Mouse (Mus musculus) forebrain, embryonic 15.5 days (tissue): Measurements from ENCODE around the gene Mettl24. TPM values are rescaled to one million over a fixed set of nuclear protein-coding genes. Genes with fewer than 3 reads are reported as not detected.
"Not testable (repeated sequence)": the region's sequence is repeated elsewhere in the genome, so short reads cannot be mapped to it uniquely, and the experiment has no call there.

Experiments used
- ATAC-seq: fragments of 200-750 bp; cut with Nextera tagmentation; replicated peaks from 2 replicates; pipeline ENCODE4 v1.8.0; 2017; ENCODE audit warnings: mild to moderate bottlenecking, moderate TSS enrichment, moderate library complexity
- H3K27ac ChIP-seq: fragments of 300-500 bp; sonication (generic); replicated peaks from 2 replicates; pipeline ENCODE4 v1.5.1; 2015; ENCODE audit warnings: mild to moderate bottlenecking, inconsistent platforms
- H3K27me3 ChIP-seq: fragments of 300-500 bp; sonication (generic); 2 replicates; pipeline ENCODE4 v1.6.1; 2015; ENCODE audit warnings: inconsistent platforms
- H3K36me3 ChIP-seq: fragments of 300-500 bp; sonication (generic); 2 replicates; pipeline ENCODE4 v1.6.1; 2015; ENCODE audit warnings: mild to moderate bottlenecking, inconsistent platforms
- H3K4me1 ChIP-seq: fragments of 300-500 bp; sonication (generic); 2 replicates; pipeline ENCODE4 v1.6.1; 2015; ENCODE audit warnings: inconsistent platforms
- H3K4me2 ChIP-seq: fragments of 300-500 bp; sonication (generic); replicated peaks from 2 replicates; pipeline ENCODE4 v1.6.1; 2015; ENCODE audit warnings: mild to moderate bottlenecking, inconsistent platforms
- H3K4me3 ChIP-seq: fragments of 300-500 bp; sonication (generic); 2 replicates; pipeline ENCODE4 v1.5.1; 2015; ENCODE audit warnings: mild to moderate bottlenecking, inconsistent platforms
- H3K9ac ChIP-seq: fragments of 300-500 bp; sonication (generic); replicated peaks from 2 replicates; pipeline ENCODE4 v1.6.1; 2015; ENCODE audit warnings: mild to moderate bottlenecking, inconsistent platforms
- H3K9me3 ChIP-seq: fragments of 300-500 bp; sonication (generic); 2 replicates; pipeline ENCODE4 v1.6.1; 2016; ENCODE audit warnings: inconsistent platforms
- WGBS: fragments of 180-500 bp; shearing (Covaris S2); methylation state at CpG from one replicate; pipeline ENCODE4 v1.1.7; 2015; ENCODE audit warnings: mixed read lengths; 5-methylcytosine and 5-hydroxymethylcytosine counted together
- polyA plus RNA-seq: library from polyadenylated mRNA; unstranded; fragments of >200 nt; fragmentation: Nextera tagmentation; extraction: Ambion mirVana; gene quantifications from 2 replicates; pipeline ENCODE4 v1.2.1, GENCODE M21; 2015

Mettl24 gene
- polyA plus RNA-seq, 1 experiment from 2014 or later: 0.29 TPM

GRCm38 (mm10) chr10:40778472-40778871 lies 95.4 kb downstream of the Mettl24 start:
- no peaks in the 10 kb centered on the region for H3K36me3 ChIP-seq
- WGBS: 61% methylated on average over 4 of the region's 4 CpGs
- H3K4me2 ChIP-seq: no peak overlapping the region
- H3K27ac ChIP-seq: no peak overlapping the region
- H3K4me3 ChIP-seq: no peak overlapping the region
- H3K27me3 ChIP-seq: no peaks in the 10 kb centered on the region
- no peak overlapping the region for H3K9ac ChIP-seq
- H3K4me1 ChIP-seq: no peaks in the 10 kb centered on the region
- no peak for ATAC-seq
- no peaks in the 10 kb centered on the region for H3K9me3 ChIP-seq

GRCm38 (mm10) chr10:40790406-40790805 lies 107.3 kb downstream of the Mettl24 start:
- no peak overlapping the region for H3K4me3 ChIP-seq
- no peaks in the 10 kb centered on the region for H3K27me3 ChIP-seq
- no peaks in the 10 kb centered on the region for H3K9me3 ChIP-seq
- no peak for ATAC-seq
- no peaks in the 10 kb centered on the region for H3K4me1 ChIP-seq
- H3K4me2 ChIP-seq: no peak overlapping the region
- H3K9ac ChIP-seq: no peak overlapping the region
- WGBS: 75% methylated on average over 3 of the region's 3 CpGs
- no peak overlapping the region for H3K27ac ChIP-seq
- H3K36me3 ChIP-seq: no peaks in the 10 kb centered on the region

- H3K9me3 ChIP-seq: no peaks in the 10 kb centered on the region
- no peaks in the 10 kb centered on the region for H3K4me1 ChIP-seq
- no peaks in the 10 kb centered on the region for H3K27me3 ChIP-seq
- no peak overlapping the region for H3K4me2 ChIP-seq
- no peaks in the 10 kb centered on the region for H3K36me3 ChIP-seq
- ATAC-seq: no peak
- no peak overlapping the region for H3K4me3 ChIP-seq
- no peak overlapping the region for H3K27ac ChIP-seq
- WGBS: 80% methylated on average over 3 of the region's 3 CpGs
- H3K9ac ChIP-seq: no peak overlapping the region
These were observed 109.0 kb downstream of the Mettl24 start for GRCm38 (mm10) chr10:40792115-40792514.

- WGBS: 46% methylated on average over 1 of the region's 1 CpGs
- no peak overlapping the region for H3K4me2 ChIP-seq
- no peaks in the 10 kb centered on the region for H3K36me3 ChIP-seq
- H3K9me3 ChIP-seq: no peaks in the 10 kb centered on the region
- H3K27ac ChIP-seq: no peak overlapping the region
- H3K27me3 ChIP-seq: no peaks in the 10 kb centered on the region
- ATAC-seq: no peak
- H3K9ac ChIP-seq: no peak overlapping the region
- H3K4me3 ChIP-seq: no peak overlapping the region
- no peaks in the 10 kb centered on the region for H3K4me1 ChIP-seq
These were observed 122.1 kb downstream of the Mettl24 start for GRCm38 (mm10) chr10:40805221-40805620.

- Histone ChIP-seq H3K27me3 (no peaks in the 10 kb centered on the region), H3K27ac (no peak overlapping the region), H3K4me1 (no peaks in the 10 kb centered on the region), H3K9me3 (no peaks in the 10 kb centered on the region), H3K4me3 (no peak overlapping the region), H3K4me2 (no peak overlapping the region), H3K36me3 (no peaks in the 10 kb centered on the region), H3K9ac (no peak overlapping the region)
- WGBS: 83% methylated on average over 4 of the region's 4 CpGs
- no peak for ATAC-seq
These were observed 123.1 kb downstream of the Mettl24 start for GRCm38 (mm10) chr10:40806221-40806620.

GRCm38 (mm10) chr10:40809411-40809910 lies 126.4 kb downstream of the Mettl24 start:
- not testable (repeated sequence) for H3K4me2 ChIP-seq, H3K9ac ChIP-seq, H3K9me3 ChIP-seq, H3K27ac ChIP-seq, H3K4me1 ChIP-seq, H3K36me3 ChIP-seq, H3K4me3 ChIP-seq, H3K27me3 ChIP-seq, ATAC-seq
- WGBS: 29% methylated on average over 5 of the region's 5 CpGs

GRCm38 (mm10) chr10:40813627-40814026 lies 130.5 kb downstream of the Mettl24 start:
- ATAC-seq: no peak
- H3K4me2 ChIP-seq: no peak overlapping the region
- WGBS: 66% methylated on average over 4 of the region's 4 CpGs
- H3K27ac ChIP-seq: no peak overlapping the region
- no peaks in the 10 kb centered on the region for H3K27me3 ChIP-seq
- H3K4me3 ChIP-seq: no peak overlapping the region
- H3K4me1 ChIP-seq: no peaks in the 10 kb centered on the region
- H3K9ac ChIP-seq: no peak overlapping the region
- H3K9me3 ChIP-seq: no peaks in the 10 kb centered on the region
- H3K36me3 ChIP-seq: no peaks in the 10 kb centered on the region

- no peak overlapping the region for H3K4me3 ChIP-seq
- H3K36me3 ChIP-seq: no peaks in the 10 kb centered on the region
- H3K27me3 ChIP-seq: no peaks in the 10 kb centered on the region
- no peak overlapping the region for H3K4me2 ChIP-seq
- no peaks in the 10 kb centered on the region for H3K4me1 ChIP-seq
- H3K9me3 ChIP-seq: no peaks in the 10 kb centered on the region
- H3K9ac ChIP-seq: no peak overlapping the region
- 60% methylated on average over 6 of the region's 6 CpGs for WGBS
- H3K27ac ChIP-seq: no peak overlapping the region
- no peak for ATAC-seq
These were observed 133.4 kb downstream of the Mettl24 start for GRCm38 (mm10) chr10:40816471-40816870.

- no peak overlapping the region for H3K9ac ChIP-seq
- H3K36me3 ChIP-seq: no peaks in the 10 kb centered on the region
- H3K9me3 ChIP-seq: no peaks in the 10 kb centered on the region
- ATAC-seq: no peak
- no peak overlapping the region for H3K4me3 ChIP-seq
- no peak overlapping the region for H3K4me2 ChIP-seq
- H3K27me3 ChIP-seq: no peaks in the 10 kb centered on the region
- 67% methylated on average over 6 of the region's 6 CpGs for WGBS
- no peaks in the 10 kb centered on the region for H3K4me1 ChIP-seq
- no peak overlapping the region for H3K27ac ChIP-seq
These were observed 142.9 kb downstream of the Mettl24 start for GRCm38 (mm10) chr10:40825952-40826351.

- Histone ChIP-seq H3K9ac (no peak overlapping the region), H3K4me1 (no peaks in the 10 kb centered on the region), H3K27me3 (no peaks in the 10 kb centered on the region), H3K9me3 (no peaks in the 10 kb centered on the region), H3K36me3 (peaks cover 4% of the 10 kb centered on the region; the same call in 1 of the 2 replicates), H3K27ac (no peak overlapping the region), H3K4me3 (no peak overlapping the region), H3K4me2 (no peak overlapping the region)
- 91% methylated on average over 4 of the region's 4 CpGs for WGBS
- ATAC-seq: no peak
These were observed 144.6 kb downstream of the Mettl24 start for GRCm38 (mm10) chr10:40827706-40828105.

GRCm38 (mm10) chr10:40830312-40830711 lies 147.2 kb downstream of the Mettl24 start:
- no peaks in the 10 kb centered on the region for H3K9me3 ChIP-seq
- no peak overlapping the region for H3K9ac ChIP-seq
- ATAC-seq: no peak
- H3K27ac ChIP-seq: no peak overlapping the region
- H3K4me2 ChIP-seq: no peak overlapping the region
- no peak overlapping the region for H3K4me3 ChIP-seq
- 92% methylated on average over 3 of the region's 3 CpGs for WGBS
- H3K27me3 ChIP-seq: no peaks in the 10 kb centered on the region
- H3K4me1 ChIP-seq: no peaks in the 10 kb centered on the region
- H3K36me3 ChIP-seq: peaks cover 27% of the 10 kb centered on the region

- 84% methylated on average over 7 of the region's 7 CpGs for WGBS
- Histone ChIP-seq H3K4me3 (no peak overlapping the region), H3K4me1 (no peaks in the 10 kb centered on the region), H3K9ac (no peak overlapping the region), H3K27ac (no peak overlapping the region), H3K27me3 (no peaks in the 10 kb centered on the region), H3K4me2 (no peak overlapping the region), H3K9me3 (no peaks in the 10 kb centered on the region), H3K36me3 (peaks cover 34% of the 10 kb centered on the region)
- no peak for ATAC-seq
These were observed 148.2 kb downstream of the Mettl24 start for GRCm38 (mm10) chr10:40831267-40831666.

- Histone ChIP-seq H3K27me3 (no peaks in the 10 kb centered on the region), H3K4me2 (no peak overlapping the region), H3K36me3 (peaks cover 36% of the 10 kb centered on the region), H3K4me3 (no peak overlapping the region), H3K27ac (no peak overlapping the region), H3K4me1 (no peaks in the 10 kb centered on the region), H3K9me3 (no peaks in the 10 kb centered on the region), H3K9ac (no peak overlapping the region)
- 91% methylated on average over 5 of the region's 5 CpGs for WGBS
- no peak for ATAC-seq
These were observed 157.0 kb downstream of the Mettl24 start for GRCm38 (mm10) chr10:40840086-40840485.
